Mouse (Mus musculus) bone marrow macrophage, adult 2 months (primary cell): ENCODE measurements around the gene Klhdc8b.

ENCODE experiments used
- CTCF ChIP-seq: IDR thresholded peaks from 2 replicates; pipeline ENCODE4 v1.5.1; 2012; ENCODE audit warnings: low read depth, mild to moderate bottlenecking, low read length, moderate library complexity
- POLR2A ChIP-seq: IDR thresholded peaks from 2 replicates; pipeline ENCODE4 v1.6.1; 2012; ENCODE audit warnings: mild to moderate bottlenecking, low read depth, low read length, borderline replicate concordance

DNA sequence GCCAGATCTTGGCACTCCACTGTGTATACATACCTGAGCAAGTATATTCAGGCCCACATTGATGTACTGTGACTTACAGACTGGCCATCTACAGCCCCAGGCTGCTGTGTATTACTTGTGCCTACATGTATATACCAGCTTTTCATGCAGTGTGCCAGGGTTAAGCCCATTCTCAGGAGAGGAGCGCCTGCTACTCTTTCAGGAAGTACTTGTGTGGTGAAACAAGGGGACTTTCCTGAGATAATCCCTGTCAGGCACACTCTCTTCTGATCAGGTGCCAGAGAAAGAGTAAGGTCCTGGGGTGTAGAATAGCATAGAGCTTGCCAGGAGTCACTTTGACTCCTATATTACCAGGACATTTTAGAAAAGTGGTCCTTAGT lies 1.5 kb downstream of the Klhdc8b start:
- no peak for TF ChIP-seq POLR2A
- no peak for TF ChIP-seq CTCF
